Mouse (Mus musculus) CH12.LX (cell line): ENCODE measurements at regions not wholly inside any gene's neighbourhood (a gene's known extent, or its start where the extent isn't known, plus 50 kb on each side); places are given as distances from the start of the nearest gene placed in this dataset.

Source experiments
- DNase-seq: peaks from one replicate; pipeline ENCODE4 v3.0.0-alpha.2; 2013; ENCODE audit errors: extremely low read depth
- H3K27ac ChIP-seq: 2 replicates; pipeline ENCODE4 v1.5.1; 2012; ENCODE audit warnings: low read depth, mild to moderate bottlenecking, control low read depth, moderate library complexity; ENCODE audit not compliant: insufficient read depth
- H3K27me3 ChIP-seq: replicated peaks from 2 replicates; pipeline ENCODE3; 2012; ENCODE audit warnings: inconsistent platforms
- H3K36me3 ChIP-seq, 2 experiments: replicated peaks in 1 of 2; 2 replicates each; pipeline versions ENCODE3 to v1.6.1; 2012; ENCODE audit warnings: inconsistent platforms in 1 of 2, low read length in 1 of 2, mild to moderate bottlenecking in 1 of 2, mixed read lengths in 1 of 2, moderate library complexity in 1 of 2; ENCODE audit not compliant: control insufficient read depth in 1 of 2, insufficient read depth in 1 of 2
- H3K4me1 ChIP-seq, 2 experiments: 2 replicates each; pipeline ENCODE4 v1.6.1; 2012; ENCODE audit warnings: inconsistent platforms in 1 of 2, moderate library complexity in 1 of 2; ENCODE audit not compliant: insufficient read depth in 2 of 2, control insufficient read depth in 1 of 2
- H3K4me2 ChIP-seq: 2 replicates; pipeline ENCODE4 v1.6.1; 2012; ENCODE audit warnings: low read depth, mild to moderate bottlenecking, control low read depth; ENCODE audit not compliant: poor library complexity, insufficient read depth, severe bottlenecking
- H3K4me3 ChIP-seq, 3 experiments: fragments of 150-350 bp in 1 of 3; sonication (generic) in 1 of 3; replicated peaks in 1 of 3; 2 replicates each; pipeline versions ENCODE3 to v1.5.1; 2011 to 2012; ENCODE audit warnings: low read depth in 2 of 3, low read length in 2 of 3, mild to moderate bottlenecking in 2 of 3, moderate library complexity in 2 of 3, control low read depth in 1 of 3, improper control_type of control experiment in 1 of 3, inconsistent platforms in 1 of 3, mixed read lengths in 1 of 3; ENCODE audit not compliant: poor library complexity in 1 of 3
- H3K79me2 ChIP-seq: replicated peaks from 2 replicates; pipeline ENCODE4 v1.6.1; 2012; ENCODE audit warnings: mild to moderate bottlenecking, moderate library complexity; ENCODE audit not compliant: control insufficient read depth, poor library complexity, insufficient read depth, severe bottlenecking; ENCODE audit errors: extremely low read depth
- H3K9ac ChIP-seq: 2 replicates; pipeline ENCODE4 v1.6.1; 2012; ENCODE audit warnings: low read depth, mild to moderate bottlenecking, control low read depth, moderate library complexity; ENCODE audit not compliant: insufficient read depth
- H3K9me3 ChIP-seq: replicated peaks from 2 replicates; pipeline ENCODE3; 2012; ENCODE audit warnings: low read length, inconsistent platforms, mixed read lengths
- CHD2 ChIP-seq: IDR thresholded peaks from 2 replicates; pipeline ENCODE4 v1.6.1; 2011; ENCODE audit warnings: low read length, improper control_type of control experiment
- E2F4 ChIP-seq: IDR thresholded peaks from 2 replicates; pipeline ENCODE4 v1.6.1; 2011; ENCODE audit warnings: low read depth, low read length, improper control_type of control experiment; ENCODE audit not compliant: insufficient replicate concordance
- EP300 ChIP-seq: IDR thresholded peaks from 2 replicates; pipeline ENCODE4 v1.6.1; 2011; ENCODE audit warnings: low read length, improper control_type of control experiment
- ETS1 ChIP-seq: conservative IDR thresholded peaks from 2 replicates; pipeline ENCODE4 v1.6.1; 2012; ENCODE audit warnings: low read depth, mild to moderate bottlenecking, inconsistent platforms, low read length, improper control_type of control experiment, moderate library complexity
- HCFC1 ChIP-seq: IDR thresholded peaks from 2 replicates; pipeline ENCODE4 v1.6.1; 2012; ENCODE audit warnings: low read depth, mild to moderate bottlenecking, inconsistent platforms, low read length, improper control_type of control experiment
- IRF4 ChIP-seq: IDR thresholded peaks from 2 replicates; pipeline ENCODE4 v1.6.1; 2014; ENCODE audit warnings: low read depth, mild to moderate bottlenecking, inconsistent platforms, low read length, improper control_type of control experiment
- JUN ChIP-seq: IDR thresholded peaks from 2 replicates; pipeline ENCODE4 v1.6.1; 2011; ENCODE audit warnings: low read depth, mild to moderate bottlenecking, low read length, improper control_type of control experiment, moderate library complexity; ENCODE audit not compliant: insufficient read depth
- MAFK ChIP-seq: IDR thresholded peaks from 2 replicates; pipeline ENCODE4 v1.6.1; 2011; ENCODE audit warnings: low read length, improper control_type of control experiment; ENCODE audit not compliant: insufficient replicate concordance
- MAX ChIP-seq: IDR thresholded peaks from 2 replicates; pipeline ENCODE4 v1.6.1; 2011; ENCODE audit warnings: low read length, improper control_type of control experiment
- MAZ ChIP-seq: IDR thresholded peaks from 2 replicates; pipeline ENCODE4 v1.6.1; 2012; ENCODE audit warnings: low read depth, mild to moderate bottlenecking, inconsistent platforms, low read length, improper control_type of control experiment, moderate library complexity
- NRF1 ChIP-seq: IDR thresholded peaks from 2 replicates; pipeline ENCODE4 v1.6.1; 2014; ENCODE audit warnings: low read depth, mild to moderate bottlenecking, inconsistent platforms, low read length, improper control_type of control experiment, moderate library complexity
- UBTF ChIP-seq: IDR thresholded peaks from 2 replicates; pipeline ENCODE4 v1.6.1; 2012; ENCODE audit warnings: low read depth, mild to moderate bottlenecking, inconsistent platforms, low read length, improper control_type of control experiment, moderate library complexity
- USF2 ChIP-seq: conservative IDR thresholded peaks from 2 replicates; pipeline ENCODE4 v1.6.1; 2011; ENCODE audit warnings: low read depth, low read length, improper control_type of control experiment
- ZC3H11A ChIP-seq: IDR thresholded peaks from 2 replicates; pipeline ENCODE4 v1.6.1; 2012; ENCODE audit warnings: low read depth, mild to moderate bottlenecking, inconsistent platforms, low read length, improper control_type of control experiment
- ZKSCAN1 ChIP-seq: IDR thresholded peaks from 2 replicates; pipeline ENCODE4 v1.6.1; 2012; ENCODE audit warnings: low read depth, inconsistent platforms, low read length, improper control_type of control experiment, borderline replicate concordance
- dilution Hi-C: fragments of 300-500 bp; cut with MboI; formaldehyde crosslinking; loops from 2 replicates; pipeline ENCODE4 v1.14.3; 2020; ENCODE audit warnings: low sequenced_read_pairs; ENCODE audit not compliant: extremely low pct_unique_long_range_greater_than_20kb, extremely low pct_ligation_motif_present
- in situ Hi-C: fragments of 300-500 bp; cut with MboI; formaldehyde crosslinking; loops from 3 replicates; pipeline ENCODE4 v1.14.3; 2019; ENCODE audit warnings: low sequenced_read_pairs, low pct_ligation_motif_present, low pct_unique_long_range_greater_than_20kb, mixed read lengths

DNA sequence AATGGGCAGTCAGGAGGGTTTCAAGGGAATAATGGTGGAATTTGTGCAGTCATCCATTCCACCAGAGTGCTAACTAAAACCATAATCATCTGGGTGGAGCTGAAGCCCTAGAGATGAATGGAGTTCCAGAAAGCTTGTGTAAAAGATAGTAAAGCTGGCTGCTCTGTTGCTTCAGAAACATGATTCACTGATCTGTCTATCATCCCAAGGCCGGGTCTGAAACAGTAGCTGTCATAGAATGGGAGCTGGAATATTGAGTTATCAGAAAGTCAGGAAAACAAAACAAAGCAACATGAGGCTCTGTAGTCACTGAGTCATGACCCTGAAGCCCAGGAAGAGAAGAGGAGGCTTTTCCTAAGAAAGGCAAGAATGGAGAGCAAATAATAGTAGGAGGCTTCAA, 408.1 kb upstream of the Camk1g start:
- Histone ChIP-seq H3K4me2 (no peak overlapping the region), H3K9me3 (no peaks in the 10 kb centered on the region), H3K27me3 (no peaks in the 10 kb centered on the region), H3K4me3 (no peak overlapping the region), H3K9ac (no peak overlapping the region), H3K79me2 (no peaks in the 10 kb centered on the region), H3K27ac (no peak overlapping the region), H3K36me3 (no peaks in the 10 kb centered on the region), H3K4me1 (no peaks in the 10 kb centered on the region)
- in situ Hi-C loops (no loop called here), dilution Hi-C loops (no loop called here)
- TF ChIP-seq NRF1 = no peak
- no peak for TF ChIP-seq ETS1
- no peak for TF ChIP-seq USF2
- no peak for TF ChIP-seq ZC3H11A
- no peak for TF ChIP-seq HCFC1
- no peak for TF ChIP-seq EP300
- TF ChIP-seq JUN = no peak
- TF ChIP-seq UBTF = no peak
- TF ChIP-seq E2F4 = no peak
- DNase-seq = no peak

DNA sequence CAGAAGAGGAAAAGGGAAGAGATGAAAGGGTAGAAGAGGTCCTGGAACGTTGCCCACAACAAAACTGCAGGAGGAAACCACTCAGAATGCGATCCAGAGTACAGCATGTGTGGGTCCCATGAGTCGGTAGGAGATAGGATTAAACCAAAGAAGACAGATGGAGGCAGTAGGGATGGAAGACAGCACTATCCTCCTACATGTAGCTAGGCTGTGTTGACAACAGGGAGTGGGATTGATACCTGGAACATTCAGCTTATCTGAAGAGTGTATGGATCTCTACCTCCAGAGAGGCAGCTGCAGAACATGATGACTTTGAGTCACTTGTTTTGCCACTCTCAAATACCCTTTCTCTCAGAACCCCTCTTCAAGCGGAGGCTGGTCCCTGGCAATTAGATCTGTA, 399.4 kb upstream of the Camk1g start:
- Histone ChIP-seq H3K4me2 (no peak overlapping the region), H3K4me1 (no peaks in the 10 kb centered on the region), H3K36me3 (no peaks in the 10 kb centered on the region)
- no peak for TF ChIP-seq MAFK
- TF ChIP-seq, all 38 proteins: peak for 0
- dilution Hi-C loops (no loop called here), in situ Hi-C loops (no loop called here)
- H3K4me3 ChIP-seq = no peak overlapping the region
- DNase-seq = no peak
- no peak overlapping the region for H3K27ac ChIP-seq
- H3K27me3 ChIP-seq = peaks cover 1% of the 10 kb centered on the region
- no peak overlapping the region for H3K9ac ChIP-seq
- no peaks in the 10 kb centered on the region for H3K79me2 ChIP-seq
- no peaks in the 10 kb centered on the region for H3K9me3 ChIP-seq

- no peak overlapping the region for H3K4me3 ChIP-seq
- no peak for DNase-seq
- dilution Hi-C loops (no loop called here), in situ Hi-C loops (no loop called here)
- H3K27me3 ChIP-seq = no peaks in the 10 kb centered on the region
- no peaks in the 10 kb centered on the region for H3K4me1 ChIP-seq
- H3K9ac ChIP-seq = no peak overlapping the region
- H3K9me3 ChIP-seq = no peaks in the 10 kb centered on the region
- TF ChIP-seq UBTF (no peak), CHD2 (no peak), MAX (no peak), MAZ (no peak), IRF4 (no peak), HCFC1 (no peak), USF2 (no peak), ZKSCAN1 (no peak)
- no peaks in the 10 kb centered on the region for H3K79me2 ChIP-seq
- no peak overlapping the region for H3K27ac ChIP-seq
- H3K4me2 ChIP-seq = no peak overlapping the region
- H3K36me3 ChIP-seq = no peaks in the 10 kb centered on the region
Measured at GRCm38 (mm10) chr1:193764103-193764502, 394.0 kb upstream of the Camk1g start.
